Mouse (Mus musculus) liver, postnatal 0 days (tissue): ENCODE measurements around the gene 2700097O09Rik. TPM values are rescaled to one million over a fixed set of nuclear protein-coding genes. Genes with fewer than 3 reads are reported as not detected.
A peak's percentile ranks its signal among the peaks of the same experiment; 100 is the strongest.

Source experiments
- ATAC-seq: fragments of 200-750 bp; cut with Nextera tagmentation; 2 replicates; pipeline ENCODE4 v1.8.0; 2017; ENCODE audit warnings: mild to moderate bottlenecking, moderate library complexity
- DNase-seq: peaks from one replicate; pipeline ENCODE4 v3.0.0-alpha.2; 2016
- H3K27ac ChIP-seq: fragments of 300-500 bp; sonication (generic); 2 replicates; pipeline ENCODE4 v1.5.1; 2014; ENCODE audit warnings: antibody characterized with exemption, moderate library complexity, mild to moderate bottlenecking, low read depth
- H3K27me3 ChIP-seq: fragments of 300-500 bp; sonication (generic); 2 replicates; pipeline ENCODE4 v1.6.1; 2014; ENCODE audit warnings: low read length, control low read depth, mixed read lengths; ENCODE audit not compliant: insufficient read depth
- H3K36me3 ChIP-seq: fragments of 300-500 bp; sonication (generic); replicated peaks from 2 replicates; pipeline ENCODE4 v1.6.1; 2014; ENCODE audit warnings: mild to moderate bottlenecking, control low read depth, low read length, moderate library complexity, mixed read lengths; ENCODE audit not compliant: insufficient read depth
- H3K4me1 ChIP-seq: fragments of 300-500 bp; sonication (generic); 2 replicates; pipeline ENCODE4 v1.6.1; 2014; ENCODE audit warnings: antibody characterized with exemption, mild to moderate bottlenecking, control low read depth; ENCODE audit not compliant: insufficient read depth
- H3K4me2 ChIP-seq: fragments of 300-500 bp; sonication (generic); 2 replicates; pipeline ENCODE4 v1.6.1; 2014; ENCODE audit warnings: low read depth, mild to moderate bottlenecking, low read length, moderate library complexity, mixed read lengths
- H3K4me3 ChIP-seq: fragments of 300-500 bp; sonication (generic); 2 replicates; pipeline ENCODE4 v1.5.1; 2014; ENCODE audit warnings: low read depth, low read length
- H3K9ac ChIP-seq: fragments of 300-500 bp; sonication (generic); replicated peaks from 2 replicates; pipeline ENCODE4 v1.6.1; 2014; ENCODE audit warnings: mild to moderate bottlenecking, moderate library complexity
- H3K9me3 ChIP-seq: fragments of 300-500 bp; sonication (generic); 2 replicates; pipeline ENCODE4 v1.6.1; 2016; ENCODE audit warnings: mild to moderate bottlenecking, control low read depth, low read length, mixed read lengths
- CTCF ChIP-seq: sonication (generic); IDR thresholded peaks from 2 replicates; pipeline ENCODE4 v1.5.1; 2016; ENCODE audit warnings: antibody characterized with exemption, low read depth
- EP300 ChIP-seq: IDR thresholded peaks from 2 replicates; pipeline ENCODE4 v1.6.1; 2016; ENCODE audit warnings: antibody characterized with exemption, low read depth, mild to moderate bottlenecking
- WGBS: fragments of 180-500 bp; shearing (Covaris S2); extraction: QIAGEN DNeasy Blood & Tissue Kit; methylation state at CpG from one replicate; pipeline ENCODE4 v1.1.7; 2014; ENCODE audit not compliant: insufficient replicate concordance; 5-methylcytosine and 5-hydroxymethylcytosine counted together
- polyA plus RNA-seq: library from polyadenylated mRNA; unstranded; fragments of >200 nt; fragmentation: Nextera tagmentation; extraction: Ambion mirVana; gene quantifications from 2 replicates; pipeline ENCODE4 v1.2.1, GENCODE M21; 2015

2700097O09Rik gene
- polyA plus RNA-seq, 1 experiment from 2014 or later, result 14.0 TPM

DNA sequence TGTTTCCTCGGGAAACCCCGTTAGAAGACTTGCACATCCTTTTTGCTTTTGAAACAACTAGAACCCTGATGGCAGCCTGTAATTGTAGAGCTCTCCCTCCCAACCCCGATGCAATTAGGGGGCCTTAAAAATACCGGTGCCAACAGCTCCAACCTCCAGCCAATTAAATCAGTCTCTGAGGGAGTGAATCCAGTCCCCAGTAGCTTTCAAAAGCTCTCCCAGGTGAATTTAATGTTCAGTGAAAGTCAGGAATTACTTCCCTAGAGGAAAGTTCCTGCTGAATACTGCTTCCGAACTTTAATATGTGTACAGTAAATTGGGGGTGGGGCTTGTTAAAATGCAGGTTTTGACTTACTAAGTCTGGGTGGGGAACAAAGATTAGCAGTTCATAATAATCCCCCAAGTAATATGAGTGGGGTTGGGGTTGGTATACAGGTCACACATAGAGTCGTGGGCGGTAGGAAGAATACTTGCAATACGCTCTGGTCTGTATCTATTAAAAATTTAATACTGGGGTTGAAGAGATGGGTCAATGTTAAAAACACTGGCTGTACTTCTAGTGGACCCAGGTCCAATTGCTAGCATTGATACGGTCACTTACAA is 62.7 kb downstream of the 2700097O09Rik start:
- DNase-seq (no peak), ATAC-seq (no peak)
- Histone ChIP-seq H3K27me3 (no peaks in the 10 kb centered on the region), H3K4me3 (no peak overlapping the region), H3K4me2 (0 out of 2 replicates have a peak overlapping the region, but pooled peaks have one; percentile 9), H3K36me3 (no peaks in the 10 kb centered on the region), H3K9me3 (no peaks in the 10 kb centered on the region), H3K9ac (no peak overlapping the region), H3K4me1 (peaks cover 6% of the 10 kb centered on the region), H3K27ac (no peak overlapping the region; the same call in 1 of the 2 replicates)
- TF ChIP-seq EP300 (no peak), CTCF (no peak)
- 58% methylated on average over 9 of the region's 9 CpGs for WGBS

DNA sequence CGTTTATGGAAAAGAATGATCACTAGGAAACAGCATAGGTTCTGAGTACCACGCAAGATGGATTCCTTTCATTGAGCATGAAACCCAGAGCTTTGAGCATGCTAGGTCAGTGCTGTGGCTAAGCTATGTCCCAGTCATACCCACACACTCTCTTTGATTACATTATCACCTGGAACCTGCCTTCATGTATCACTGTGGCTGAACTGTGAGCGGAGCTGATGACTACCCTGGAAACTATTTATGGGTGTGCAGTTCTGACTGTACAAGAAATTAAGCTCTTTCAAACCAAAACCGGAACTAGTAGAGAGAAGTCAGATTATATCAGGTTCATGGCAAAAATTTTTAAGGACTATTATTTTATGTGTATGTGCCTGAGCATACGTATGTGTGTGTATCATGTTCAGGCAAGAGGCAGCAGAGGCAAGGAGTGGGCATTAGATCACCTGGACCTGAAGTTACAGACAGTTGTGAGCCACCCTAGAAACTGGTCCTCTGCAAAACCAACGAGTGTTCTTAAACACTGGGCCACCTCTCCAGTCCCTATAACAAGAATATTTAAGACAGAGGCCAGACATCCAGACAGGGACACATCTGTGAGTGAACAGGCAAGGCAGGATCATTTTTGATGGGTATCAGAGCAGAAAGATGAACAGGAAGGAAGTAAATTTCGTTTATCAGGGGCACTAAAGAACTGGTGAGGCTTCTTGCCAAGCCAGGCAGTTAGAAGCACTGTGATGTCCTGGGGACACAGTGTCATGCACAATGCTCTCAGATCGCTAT is 63.4 kb downstream of the 2700097O09Rik start:
- Histone ChIP-seq H3K9me3 (no peaks in the 10 kb centered on the region), H3K4me2 (0 out of 2 replicates have a peak overlapping the region, but pooled peaks have one; percentile 9), H3K9ac (no peak overlapping the region), H3K36me3 (no peaks in the 10 kb centered on the region), H3K4me3 (no peak overlapping the region), H3K4me1 (peaks cover 6% of the 10 kb centered on the region), H3K27me3 (no peaks in the 10 kb centered on the region), H3K27ac (no peak overlapping the region)
- TF ChIP-seq CTCF (no peak), EP300 (no peak)
- DNase-seq (no peak), ATAC-seq (no peak)
- whole genome bisulfite sequencing, result 53% methylated on average over 8 of the region's 8 CpGs

DNA sequence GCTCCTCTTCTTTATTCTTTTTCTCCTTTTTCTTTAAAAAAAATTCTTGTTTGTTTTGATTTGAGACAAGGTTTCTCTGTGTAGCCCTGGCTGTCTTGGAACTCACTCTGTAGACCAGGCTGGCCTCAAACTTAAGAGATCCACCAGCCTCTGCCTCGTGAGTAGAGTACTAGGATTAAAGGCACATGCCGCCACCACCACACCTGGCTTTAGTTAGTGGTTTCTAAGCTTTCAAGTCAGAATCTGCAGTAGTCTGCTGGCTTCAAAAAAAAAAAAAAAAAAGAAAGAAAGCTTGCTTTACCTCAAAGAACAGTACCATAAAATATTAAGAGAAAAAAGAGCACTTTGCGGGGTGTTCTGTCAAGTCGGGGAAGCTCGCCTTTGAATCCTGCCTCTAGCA is 64.5 kb downstream of the 2700097O09Rik start:
- no peak overlapping the region for H3K4me3 ChIP-seq
- no peaks in the 10 kb centered on the region for H3K27me3 ChIP-seq
- H3K4me1 ChIP-seq, result peaks cover 6% of the 10 kb centered on the region
- no peak overlapping the region for H3K4me2 ChIP-seq
- H3K9me3 ChIP-seq, result no peaks in the 10 kb centered on the region
- TF ChIP-seq CTCF (no peak), EP300 (no peak)
- H3K27ac ChIP-seq, result no peak overlapping the region
- H3K36me3 ChIP-seq, result no peaks in the 10 kb centered on the region
- H3K9ac ChIP-seq, result no peak overlapping the region
- WGBS, result 83% methylated on average over 5 of the region's 5 CpGs
- DNase-seq (no peak), ATAC-seq (no peak)

DNA sequence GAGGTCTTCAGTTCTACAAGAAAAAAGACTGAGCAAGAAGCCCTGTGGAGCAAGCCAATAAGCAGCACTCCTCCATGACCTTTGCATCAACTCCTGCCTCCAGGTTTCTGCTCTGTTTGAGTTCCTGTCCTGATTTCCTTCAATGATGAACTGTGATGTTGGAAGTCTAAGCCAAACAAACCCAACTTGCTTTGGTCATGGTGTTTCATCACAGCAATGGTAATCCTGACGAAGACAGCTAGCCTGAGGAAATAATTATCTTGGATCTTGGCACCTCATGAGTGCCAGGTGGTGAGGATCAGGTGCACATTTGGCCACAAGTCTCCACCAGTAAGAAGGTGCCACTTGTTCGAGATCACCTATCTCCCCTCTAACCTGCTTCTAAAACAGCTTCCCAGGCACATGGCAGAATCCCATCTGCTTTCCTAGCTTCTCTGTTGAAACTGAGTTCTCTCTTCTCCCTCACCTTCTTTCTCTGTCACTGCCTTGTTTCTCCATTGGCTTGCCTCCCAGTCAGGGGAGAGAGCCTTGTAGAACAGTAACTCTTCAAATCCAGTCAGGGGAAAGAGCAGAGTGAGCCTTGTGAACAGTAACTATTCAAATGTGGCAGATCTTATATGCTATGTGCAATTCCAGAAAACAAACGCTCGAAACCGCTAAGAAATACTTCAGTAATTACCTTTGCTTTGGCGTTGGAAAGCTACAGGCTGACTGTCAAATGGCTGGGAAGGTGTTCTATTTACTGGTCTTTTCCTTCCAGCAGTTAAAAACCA is 66.1 kb downstream of the 2700097O09Rik start, which contains the start of gene Baz1a:
Gene Baz1a, minus strand, starts transcription at position 723 of the 773 bp plus-strand sequence.
- no peak within 1 kb of the TSS for H3K9ac ChIP-seq
- no peak for ATAC-seq
- no peak within 1 kb of the TSS for H3K4me3 ChIP-seq
- WGBS, result 82% methylated on average over 6 of the region's 6 CpGs
- H3K27me3 ChIP-seq, result no peaks in the 10 kb centered on the region
- no peak within 1 kb of the TSS for H3K27ac ChIP-seq
- TF ChIP-seq EP300, result no peak
- TF ChIP-seq CTCF, result no peak
- DNase-seq, result no peak
- no peaks in the 10 kb centered on the region for H3K36me3 ChIP-seq
- H3K4me2 ChIP-seq, result no peak within 1 kb of the TSS
- H3K4me1 ChIP-seq, result peaks cover 6% of the 10 kb centered on the region; the same call in 1 of the 2 replicates
- H3K9me3 ChIP-seq, result no peaks in the 10 kb centered on the region

DNA sequence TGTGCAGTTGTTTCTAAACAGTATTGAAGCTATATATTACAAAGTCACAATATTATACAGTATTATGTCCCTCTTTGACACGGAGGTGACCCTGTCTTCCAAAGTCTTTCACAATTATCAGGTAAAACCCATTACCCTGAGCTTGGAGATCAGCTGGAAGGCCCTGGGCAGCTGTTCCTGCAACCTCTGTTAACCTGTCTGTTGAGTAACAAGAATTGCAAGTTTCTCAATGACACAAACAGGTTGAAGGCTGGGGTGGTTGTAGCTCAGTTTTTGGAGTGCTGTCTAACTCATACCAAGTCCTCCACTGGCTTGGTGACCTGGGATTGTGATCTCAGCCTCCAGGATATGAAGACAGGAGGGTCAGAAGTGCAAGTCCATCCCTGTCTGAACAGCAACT is 66.9 kb downstream of the 2700097O09Rik start:
- no peak for ATAC-seq
- H3K9me3 ChIP-seq, result no peaks in the 10 kb centered on the region
- no peak overlapping the region for H3K4me3 ChIP-seq
- WGBS, result 46% methylated on average over 1 of the region's 1 CpGs
- no peaks in the 10 kb centered on the region for H3K27me3 ChIP-seq
- H3K4me1 ChIP-seq, result peaks cover 6% of the 10 kb centered on the region; the same call in 1 of the 2 replicates
- no peak overlapping the region for H3K27ac ChIP-seq
- no peak for TF ChIP-seq EP300
- no peak for TF ChIP-seq CTCF
- no peaks in the 10 kb centered on the region for H3K36me3 ChIP-seq
- no peak overlapping the region for H3K4me2 ChIP-seq
- no peak for DNase-seq
- no peak overlapping the region for H3K9ac ChIP-seq
